Mouse (Mus musculus): ENCODE data around the gene Pnrc1. TPM values are rescaled to one million over a fixed set of nuclear protein-coding genes. Genes with fewer than 3 reads are reported as not detected.

Gene Pnrc1
- total and polyA plus RNA-seq, 3 experiments = 7.6 to 14.4 TPM; not detected in 1

GRCm38 (mm10) chr4:33285448-33285847 is 4.5 kb downstream of the Pnrc1 start:
- Histone ChIP-seq H3K4me3 (ENCODE audit: control insufficient read depth in 1 of 2, insufficient read depth in 1 of 2, low read depth in 2 of 2, low read length in 2 of 2) (no peak overlapping the region), H3K27ac (ENCODE audit: control insufficient read depth, low read depth, low read length) (no peak overlapping the region), H3K9me3 (replicated peaks; ENCODE audit: insufficient read depth, low read length) (no peaks in the 10 kb centered on the region), H3K79me2 (ENCODE audit: control insufficient read depth, insufficient read depth, low read length, poor library complexity) (no peaks in the 10 kb centered on the region), H3K27me3 (ENCODE audit: control insufficient read depth in 1 of 2, insufficient read depth in 2 of 2, low read length in 2 of 2) (no peaks in the 10 kb centered on the region), H3K36me3 (ENCODE audit: control insufficient read depth in 1 of 2, insufficient read depth in 2 of 2, low read length in 2 of 2) (peaks cover 0 to 9% of the 10 kb centered on the region in 2 experiments; a peak in 2 of 4 replicates), H3K4me1 (ENCODE audit: control insufficient read depth in 1 of 2, insufficient read depth in 2 of 2, low read length in 2 of 2) (peaks cover 5 to 7% of the 10 kb centered on the region in 2 experiments; a peak in 3 of 4 replicates), H3K9ac (ENCODE audit: control insufficient read depth, low read depth, low read length, poor library complexity, severe bottlenecking) (no peak overlapping the region)
- TF ChIP-seq POLR2AphosphoS2 (IDR thresholded peaks at IDR 0.05; ENCODE audit: low read length) = no peak
- TF ChIP-seq MEF2A (IDR thresholded peaks at IDR 0.05; ENCODE audit: extremely low read depth, insufficient replicate concordance, low read depth, low read length, poor library complexity, severe bottlenecking) = no peak
- TF ChIP-seq BHLHE40 (IDR thresholded peaks at IDR 0.05; ENCODE audit: borderline replicate concordance, low read depth, low read length) = no peak
- TF ChIP-seq RCOR1 (IDR thresholded peaks at IDR 0.05; ENCODE audit: low read depth, low read length) = no peak
- no peak for TF ChIP-seq KAT2A (conservative IDR thresholded peaks at IDR 0.05; ENCODE audit: low read depth, low read length)
- TF ChIP-seq MYC (IDR thresholded peaks at IDR 0.05; ENCODE audit: low read depth, low read length) = no peak
- TF ChIP-seq SMC3 (IDR thresholded peaks at IDR 0.05; ENCODE audit: low read depth, low read length) = no peak
- no peak for TF ChIP-seq NELFE (IDR thresholded peaks at IDR 0.05; ENCODE audit: low read depth, low read length)
- no peak for TF ChIP-seq POLR2AphosphoS5 (IDR thresholded peaks at IDR 0.05; ENCODE audit: borderline replicate concordance, low read depth, low read length)
- no peak for TF ChIP-seq MAFK (IDR thresholded peaks at IDR 0.05; ENCODE audit: borderline replicate concordance, low read depth, low read length)
- TF ChIP-seq MAX (IDR thresholded peaks at IDR 0.05; ENCODE audit: low read length) = no peak
- no peak for TF ChIP-seq RAD21 (IDR thresholded peaks at IDR 0.05; ENCODE audit: low read depth, low read length)
- no peak for TF ChIP-seq ZNF384 (IDR thresholded peaks at IDR 0.05; ENCODE audit: low read depth, low read length)
- no peak for TF ChIP-seq GATA1 (IDR thresholded peaks at IDR 0.05; ENCODE audit: low read depth, low read length)
- TF ChIP-seq MAZ (IDR thresholded peaks at IDR 0.05; ENCODE audit: low read depth, low read length) = no peak
- TF ChIP-seq CHD1 (IDR thresholded peaks at IDR 0.05; ENCODE audit: low read depth, low read length) = no peak
- no peak for TF ChIP-seq MXI1 (IDR thresholded peaks at IDR 0.05; ENCODE audit: low read depth, low read length)
- no peak for TF ChIP-seq MYB (IDR thresholded peaks at IDR 0.05; ENCODE audit: low read depth, low read length)
- no peak for TF ChIP-seq E2F4 (IDR thresholded peaks at IDR 0.05; ENCODE audit: borderline replicate concordance, low read depth, low read length)
- no peak for TF ChIP-seq CHD2 (IDR thresholded peaks at IDR 0.05; ENCODE audit: low read length)
- DNase-seq (ENCODE audit: low read depth, low spot score) = no peak

GRCm38 (mm10) chr4:33284083-33284880 is 5.7 kb downstream of the Pnrc1 start:
- no peak for TF ChIP-seq RAD21 (IDR thresholded peaks at IDR 0.05; ENCODE audit: low read depth, low read length)
- TF ChIP-seq TCF12 (IDR thresholded peaks at IDR 0.05; ENCODE audit: low read depth, low read length) = no peak
- TF ChIP-seq EP300 (IDR thresholded peaks at IDR 0.05; ENCODE audit: low read depth in 1 of 2, low read length in 2 of 2) = no peak
- no peak for TF ChIP-seq ZKSCAN1 (IDR thresholded peaks at IDR 0.05; ENCODE audit: low read depth, low read length)
- TF ChIP-seq USF1 (IDR thresholded peaks at IDR 0.05; ENCODE audit: low read depth, low read length) = no peak
- TF ChIP-seq ZMIZ1 (IDR thresholded peaks at IDR 0.05; ENCODE audit: low read depth, low read length) = no peak
- no peak overlapping the region for H3K9ac ChIP-seq (ENCODE audit: control insufficient read depth, low read depth, low read length, poor library complexity, severe bottlenecking)
- H3K4me3 ChIP-seq (ENCODE audit: control insufficient read depth in 1 of 2, insufficient read depth in 1 of 2, low read depth in 2 of 2, low read length in 2 of 2) = no peak overlapping the region
- H3K4me1 ChIP-seq (ENCODE audit: control insufficient read depth in 1 of 2, insufficient read depth in 2 of 2, low read length in 2 of 2) = peaks cover 2 to 7% of the 10 kb centered on the region in 2 experiments; a peak in 2 of 4 replicates
- H3K27me3 ChIP-seq (ENCODE audit: control insufficient read depth in 1 of 2, insufficient read depth in 2 of 2, low read length in 2 of 2) = no peaks in the 10 kb centered on the region
- peaks cover 0 to 7% of the 10 kb centered on the region in 2 experiments; a peak in 2 of 4 replicates for H3K36me3 ChIP-seq (ENCODE audit: control insufficient read depth in 1 of 2, insufficient read depth in 2 of 2, low read length in 2 of 2)
- no peak for DNase-seq (ENCODE audit: low read depth, low spot score)
- H3K9me3 ChIP-seq (replicated peaks; ENCODE audit: insufficient read depth, low read length) = no peaks in the 10 kb centered on the region
- H3K27ac ChIP-seq (ENCODE audit: control insufficient read depth, low read depth, low read length) = no peak overlapping the region
- H3K79me2 ChIP-seq (ENCODE audit: control insufficient read depth, insufficient read depth, low read length, poor library complexity) = no peaks in the 10 kb centered on the region

All from MEL (cell line).